Mouse (Mus musculus) kidney, adult 9 months (tissue): ENCODE data around the gene Klrb1a.
"Not testable (repeated sequence)": the region's sequence is repeated elsewhere in the genome, so short reads cannot be mapped to it uniquely, and the experiment has no call there.

Experiments used
- DNase-seq: peaks from one replicate; pipeline ENCODE4 v3.0.0; 2022

Gene Klrb1a

DNA sequence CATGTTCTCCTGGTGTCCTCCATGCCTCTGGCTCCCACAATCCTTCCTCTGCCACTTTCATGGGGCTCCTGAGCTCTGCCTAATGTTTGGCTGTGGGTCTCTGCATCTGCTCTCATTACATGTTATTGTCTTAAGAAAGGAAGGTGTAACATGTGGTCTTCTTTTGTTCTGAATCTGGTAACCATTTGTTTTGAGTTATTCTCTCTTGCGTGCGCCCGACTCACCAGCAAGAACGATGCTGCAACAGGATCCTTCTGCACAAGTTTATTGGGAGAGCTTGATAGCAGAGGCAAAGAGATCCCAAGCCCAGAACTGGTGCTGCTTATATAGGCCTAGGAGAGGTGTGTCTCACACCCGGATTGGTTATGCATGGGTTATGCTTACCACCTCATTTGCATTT, at the start of gene Klrb1a:
Klrb1a (minus strand) TSS at position 101 of the 400 bp plus-strand sequence.
- not testable (repeated sequence) for DNase-seq

DNA sequence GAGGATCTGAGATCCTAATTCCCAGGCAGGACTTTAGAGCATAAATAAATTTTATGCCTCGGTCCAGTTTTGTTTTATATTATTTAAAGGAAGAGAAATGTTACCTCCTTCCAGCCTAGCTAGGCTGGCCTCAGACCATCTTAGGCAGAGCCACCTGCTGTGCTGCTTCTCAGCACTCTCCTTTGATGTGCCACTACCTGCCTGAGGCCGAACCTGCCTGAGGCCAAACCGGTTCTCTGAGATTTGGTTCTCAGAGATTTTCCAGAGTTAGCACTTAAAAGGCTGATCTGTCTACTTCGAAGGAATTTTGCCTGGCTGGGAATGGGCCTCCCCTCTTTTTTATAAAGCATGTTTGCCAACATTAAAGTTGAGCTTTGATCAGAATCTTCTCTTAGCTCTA, 46.6 kb upstream of the Klrb1a start:
- DNase-seq = no peak

DNA sequence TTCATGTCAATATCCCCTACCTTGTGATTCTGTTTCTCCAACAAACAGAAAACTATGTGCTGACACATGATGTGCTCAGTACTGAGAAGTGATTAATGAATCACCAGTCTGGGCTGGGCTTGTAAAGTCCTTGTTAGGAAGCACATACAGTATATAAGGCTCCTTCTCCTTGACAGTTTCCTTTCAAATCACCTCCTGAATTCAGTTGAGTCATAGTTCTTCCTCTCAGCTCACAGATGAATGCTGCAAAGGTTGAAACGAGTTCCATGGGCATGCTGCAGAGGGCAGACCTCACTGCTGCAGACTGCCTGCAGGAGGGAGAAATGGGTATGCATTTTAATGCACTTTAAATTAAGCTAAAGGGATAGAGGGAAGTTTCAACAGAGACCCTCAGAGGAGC, 38.9 kb upstream of the Klrb1a start, which contains the start of gene Clec2h:
Clec2h (plus strand) TSS at position 180 of the 400 bp plus-strand sequence.
- peak; percentile 68 for DNase-seq

GRCm38 (mm10) chr6:128661249-128661648, 37.9 kb upstream of the Klrb1a start:
- no peak for DNase-seq

DNA sequence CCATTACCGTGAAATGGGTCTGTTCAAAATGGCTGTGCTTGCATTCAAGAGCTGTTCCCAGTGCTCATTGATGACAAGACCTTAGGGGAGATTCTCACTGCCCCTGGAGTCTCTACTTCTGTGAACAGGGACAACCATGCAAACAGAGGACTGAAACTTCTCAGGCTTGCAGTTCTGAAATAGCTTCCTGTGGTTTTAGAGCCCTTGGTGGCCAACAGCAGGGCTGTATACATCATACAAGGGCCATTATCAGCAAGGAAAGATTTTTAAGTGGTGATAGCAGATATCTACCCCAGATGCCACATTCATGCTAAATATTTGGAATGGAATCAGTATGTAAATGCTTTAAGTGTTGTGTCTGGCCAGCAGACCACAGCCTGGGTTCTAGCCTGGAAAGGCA, 29.6 kb upstream of the Klrb1a start:
- no peak for DNase-seq

GRCm38 (mm10) chr6:128650827-128651226, 27.5 kb upstream of the Klrb1a start:
- DNase-seq = not testable (repeated sequence)

- peak; percentile 87 for DNase-seq
Measured at GRCm38 (mm10) chr6:128650187-128650586, 26.9 kb upstream of the Klrb1a start.

- DNase-seq = peak; percentile 56
Measured at GRCm38 (mm10) chr6:128649681-128650080, 26.3 kb upstream of the Klrb1a start.

DNA sequence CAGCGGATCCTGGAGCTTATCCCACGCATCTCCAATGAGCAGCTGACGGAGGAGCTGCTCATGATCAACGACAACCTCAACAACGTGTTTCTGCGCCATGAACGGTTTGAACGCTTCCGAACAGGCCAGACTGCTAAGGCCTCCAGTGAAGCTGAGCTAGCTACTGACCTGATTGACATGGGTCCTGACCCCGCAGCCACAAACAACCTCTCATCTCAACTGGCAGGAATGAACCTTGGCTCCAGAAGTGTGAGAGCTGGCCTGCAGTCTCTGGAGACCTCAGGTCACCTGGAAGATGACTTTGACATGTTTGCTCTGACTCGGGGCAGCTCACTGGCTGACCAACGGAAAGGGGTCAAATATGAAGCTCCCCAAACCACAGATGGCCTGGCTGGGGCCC, 22.4 kb upstream of the Klrb1a start:
- not testable (repeated sequence) for DNase-seq

GRCm38 (mm10) chr6:128644694-128645093, 21.4 kb upstream of the Klrb1a start:
- DNase-seq = not testable (repeated sequence)

GRCm38 (mm10) chr6:128643999-128644398, 20.7 kb upstream of the Klrb1a start:
- no peak for DNase-seq

GRCm38 (mm10) chr6:128641116-128641716, 17.9 kb upstream of the Klrb1a start:
- no peak for DNase-seq

GRCm38 (mm10) chr6:128640673-128641072, 17.3 kb upstream of the Klrb1a start:
- no peak for DNase-seq

DNA sequence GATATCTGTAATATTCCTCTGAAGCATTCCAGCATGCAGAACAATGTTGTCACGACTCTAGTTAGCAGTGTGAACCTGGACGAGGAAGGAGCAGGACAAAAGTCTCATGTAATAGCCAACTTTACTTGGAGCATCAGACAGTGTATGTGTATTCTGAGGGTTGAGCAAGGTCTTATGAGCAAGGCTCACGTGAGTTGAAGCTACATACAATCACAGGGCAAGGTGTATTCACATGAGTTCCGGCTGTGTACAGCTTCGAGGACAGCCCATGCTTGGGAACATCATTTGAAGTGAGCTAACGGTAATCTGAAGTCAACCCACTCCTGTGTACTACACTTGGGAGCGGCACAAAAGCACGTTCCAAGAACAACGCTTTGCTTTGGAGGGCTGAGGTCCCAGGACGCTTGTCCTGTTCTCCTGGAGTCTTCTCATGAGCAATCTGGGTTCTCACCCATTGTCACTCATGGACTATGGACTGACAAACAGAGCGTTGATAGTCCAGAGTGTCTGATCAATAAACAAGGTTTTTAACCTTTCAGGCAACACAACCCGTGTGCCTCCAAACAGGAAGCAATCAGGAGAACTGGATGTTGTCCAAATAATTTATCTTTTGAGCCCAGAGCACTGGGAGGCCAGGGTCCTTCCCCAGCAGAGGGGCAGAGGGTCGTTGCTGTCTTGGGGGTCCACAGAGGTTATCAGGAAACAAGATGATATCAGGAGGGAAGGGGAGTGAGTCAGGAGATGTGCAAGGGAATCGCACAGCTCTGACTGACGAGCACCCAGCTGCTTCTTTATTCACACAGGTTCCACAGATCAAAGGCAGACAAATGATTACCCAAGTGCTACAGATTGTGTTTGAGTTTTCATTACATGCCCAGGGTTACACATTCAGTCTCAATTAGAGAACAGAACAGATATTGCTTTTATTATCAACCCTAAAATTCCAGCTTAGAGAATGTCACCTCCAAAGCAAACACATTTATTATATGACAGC, 7.9 kb upstream of the Klrb1a start:
- not testable (repeated sequence) for DNase-seq

- DNase-seq = peak; percentile 66
Measured at GRCm38 (mm10) chr6:128629771-128630739, 6.7 kb upstream of the Klrb1a start.

- DNase-seq = not testable (repeated sequence)
Measured at GRCm38 (mm10) chr6:128625246-128625645, 1.9 kb upstream of the Klrb1a start.

- no peak for DNase-seq
Measured at GRCm38 (mm10) chr6:128624425-128624824, 1.1 kb upstream of the Klrb1a start.

DNA sequence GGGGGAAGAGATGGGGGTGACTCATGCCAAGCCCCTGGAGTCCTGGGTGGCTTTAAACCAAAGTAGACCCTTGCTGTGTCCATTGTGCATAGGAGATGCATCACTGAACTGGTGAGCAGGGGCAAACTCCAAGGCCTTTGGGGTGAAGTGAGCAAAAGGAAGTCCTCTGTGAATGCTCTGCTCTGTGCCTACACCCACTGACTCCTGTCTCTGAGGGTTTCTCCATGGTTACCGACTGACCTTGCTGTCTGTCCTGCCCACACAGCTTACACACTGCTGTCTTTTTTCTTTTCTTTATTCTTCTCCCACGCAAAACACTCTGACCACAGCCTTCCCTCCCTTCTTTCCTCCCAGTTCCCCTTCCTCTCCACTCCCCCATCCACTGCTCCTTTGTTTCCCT, 600 bp downstream of the Klrb1a start:
- no peak for DNase-seq

DNA sequence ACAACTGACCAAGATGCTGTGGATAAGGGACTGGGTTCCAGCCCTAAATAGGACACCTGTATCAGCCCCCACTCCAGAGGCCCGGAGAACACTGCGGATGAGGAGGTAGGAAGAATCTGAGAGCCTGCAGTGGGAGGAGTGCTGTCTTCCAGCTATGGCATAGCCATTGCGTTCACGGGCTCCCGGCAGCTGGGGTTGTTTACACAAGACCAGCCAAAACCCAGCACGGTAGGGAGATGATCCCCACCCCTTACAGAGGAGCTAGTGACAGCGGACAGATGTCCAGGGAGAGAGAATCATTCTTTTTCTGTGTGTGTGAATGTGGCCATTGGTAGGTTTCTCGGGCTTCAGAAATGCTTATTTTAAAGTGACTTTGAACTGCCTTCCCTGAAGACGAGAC, 17.0 kb downstream of the Klrb1a start:
- DNase-seq = no peak

GRCm38 (mm10) chr6:128604512-128604911, 18.8 kb downstream of the Klrb1a start:
- peak; percentile 47 for DNase-seq

DNA sequence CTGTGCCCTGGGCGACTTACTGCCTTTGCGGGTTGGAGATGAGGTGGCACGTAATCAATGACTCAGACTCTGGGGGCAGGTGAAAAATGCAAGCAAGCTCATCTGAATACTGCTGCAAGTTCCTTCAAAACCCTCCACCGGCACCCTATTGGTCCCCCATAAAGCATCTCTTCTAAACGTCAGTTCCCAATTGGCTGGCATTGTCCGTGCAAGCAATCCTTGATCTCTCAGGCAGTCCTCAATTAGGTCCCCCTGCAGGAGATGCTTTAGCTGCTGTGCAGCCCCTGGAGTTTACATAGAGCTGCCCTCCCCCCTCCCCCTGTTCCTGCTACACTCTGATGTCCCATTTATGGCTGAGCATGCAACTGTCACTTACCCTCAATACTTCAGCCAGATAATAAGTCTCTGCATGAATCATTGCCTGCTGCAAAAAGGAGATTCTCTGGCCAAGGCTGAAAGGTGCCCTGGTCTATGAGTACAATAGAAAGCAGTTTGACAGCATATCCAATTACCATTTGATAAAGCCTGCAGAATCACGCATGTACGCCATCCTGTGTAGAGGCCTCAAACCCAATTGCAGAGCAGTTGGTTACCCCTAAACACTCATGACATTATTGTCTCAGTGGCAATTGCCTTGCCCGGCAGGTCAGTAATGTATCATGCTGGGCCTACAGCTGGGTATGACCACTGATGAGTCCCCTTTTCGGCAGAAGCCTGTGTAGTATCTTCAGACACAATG, 20.7 kb downstream of the Klrb1a start:
- DNase-seq = no peak

- no peak for DNase-seq
Measured at GRCm38 (mm10) chr6:128602026-128602425, 21.3 kb downstream of the Klrb1a start.
